Mouse (Mus musculus) Muller cell, postnatal 12 days (primary cell): ENCODE results near the gene Srrm1.
"Not testable (repeated sequence)": the region's sequence is repeated elsewhere in the genome, so short reads cannot be mapped to it uniquely, and the experiment has no call there.

ENCODE experiments used
- DNase-seq: peaks from one replicate; pipeline ENCODE4 v3.0.0-alpha.2; 2015; ENCODE audit errors: inconsistent ontology term

The Srrm1 gene

DNA sequence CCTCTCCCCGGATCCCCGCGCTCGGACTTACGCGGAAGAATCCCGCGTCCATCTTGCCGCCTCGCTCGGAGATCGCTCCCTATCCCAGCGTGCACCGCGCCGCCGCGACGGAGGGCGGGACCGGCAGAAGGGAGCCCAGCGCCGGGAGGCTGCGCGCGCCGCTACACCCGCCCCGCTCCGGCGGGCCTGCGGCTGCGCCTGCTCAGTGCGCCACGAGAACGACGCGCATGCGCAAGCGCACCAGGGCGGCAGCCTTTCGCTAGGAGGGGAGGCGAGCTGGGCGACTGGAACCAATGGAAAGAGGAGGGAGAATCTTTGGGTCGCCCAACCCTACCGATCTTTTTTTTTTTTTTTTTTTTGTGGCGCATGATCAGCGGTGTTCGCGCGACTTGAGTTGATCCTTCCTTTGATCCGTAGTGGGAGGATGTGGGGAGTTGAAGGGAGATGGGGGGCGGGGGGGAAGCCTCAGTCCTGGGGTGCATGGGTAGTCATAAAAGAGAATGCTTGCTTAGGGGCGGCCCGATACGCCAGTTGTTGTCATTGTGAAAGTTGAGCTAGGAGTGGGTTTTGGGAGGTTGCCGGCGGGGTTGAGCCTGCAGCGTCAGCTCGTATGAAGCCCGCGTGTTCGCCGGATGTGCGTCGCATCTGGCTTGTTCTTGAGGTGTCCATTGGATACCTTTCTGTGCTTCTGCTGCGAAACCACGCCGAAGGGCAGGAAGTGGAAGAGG lies at the start of gene Srrm1:
Gene Srrm1, minus strand, starts transcription at position 256 of the 728 bp plus-strand sequence.
- peak; percentile 99 for DNase-seq

- DNase-seq, result no peak
These were observed 48.8 kb upstream of the Srrm1 start for GRCm38 (mm10) chr4:135401881-135402280.

DNA sequence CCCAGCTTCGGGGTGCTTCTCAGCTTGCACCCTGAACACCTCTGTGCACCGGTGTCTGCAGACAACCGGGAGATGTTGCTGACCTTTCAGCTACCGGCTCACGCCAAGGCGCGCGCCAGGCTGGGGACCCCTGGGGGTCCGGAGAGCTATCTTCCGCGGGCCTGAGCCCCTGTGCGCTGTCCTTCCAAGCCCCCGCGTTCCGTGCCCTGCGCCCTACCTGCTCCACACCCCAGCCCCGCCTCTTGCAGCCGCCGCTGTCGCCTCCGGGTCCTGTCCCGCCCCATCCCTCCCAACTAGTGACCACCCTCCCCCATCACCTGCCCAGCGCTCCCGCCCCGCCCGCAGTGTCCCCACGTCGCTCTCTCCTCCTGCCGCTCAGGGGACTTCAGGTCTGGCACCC lies 44.9 kb upstream of the Srrm1 start, which contains the start of gene Ncmap:
Gene Ncmap, minus strand, starts transcription at position 237 of the 400 bp plus-strand sequence.
- DNase-seq, result no peak

- DNase-seq, result no peak
These were observed 44.4 kb upstream of the Srrm1 start for GRCm38 (mm10) chr4:135397551-135397950.

GRCm38 (mm10) chr4:135396303-135396702 lies 43.2 kb upstream of the Srrm1 start:
- no peak for DNase-seq

GRCm38 (mm10) chr4:135395375-135395774 lies 42.3 kb upstream of the Srrm1 start:
- no peak for DNase-seq

- no peak for DNase-seq
These were observed 41.5 kb upstream of the Srrm1 start for GRCm38 (mm10) chr4:135394666-135395065.

DNA sequence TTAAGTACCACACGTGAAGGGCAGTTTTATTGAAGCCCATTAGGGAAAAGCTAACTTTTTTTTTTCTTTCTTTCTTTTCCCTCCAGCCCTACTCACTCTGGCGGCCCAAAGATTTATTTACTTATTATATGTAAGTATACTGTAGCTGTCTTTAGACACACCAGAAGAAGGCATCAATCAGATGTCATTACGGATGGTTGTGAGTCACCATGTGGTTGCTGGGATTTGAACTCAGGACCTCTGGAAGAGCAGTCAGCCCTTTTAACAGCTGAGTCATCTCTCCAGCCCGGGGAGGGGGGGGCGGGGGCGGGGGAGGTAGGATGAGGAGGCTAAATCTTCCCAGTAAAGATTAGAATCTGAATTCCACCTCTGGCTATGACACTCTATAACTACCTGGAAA lies 40.3 kb upstream of the Srrm1 start:
- no peak for DNase-seq

DNA sequence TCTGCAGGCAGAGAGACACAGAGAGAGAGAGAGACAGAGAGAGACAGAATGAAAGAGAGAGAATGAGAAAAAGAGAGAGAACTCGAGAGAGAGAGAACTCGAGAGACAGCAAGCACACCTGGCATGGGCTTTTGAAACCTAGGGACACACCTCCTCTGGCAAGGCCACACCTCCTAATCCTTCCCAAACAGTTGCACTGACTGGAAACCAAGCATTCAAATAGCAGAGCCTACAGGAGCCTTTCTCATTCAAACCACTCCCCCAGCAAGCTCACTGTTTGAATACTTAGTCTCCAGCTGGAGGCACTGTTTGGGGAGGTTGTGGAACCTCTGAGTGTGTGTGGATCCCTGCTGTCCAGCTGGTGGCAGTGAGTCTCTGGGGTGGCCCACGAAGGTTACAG lies 39.7 kb upstream of the Srrm1 start:
- no peak for DNase-seq

DNA sequence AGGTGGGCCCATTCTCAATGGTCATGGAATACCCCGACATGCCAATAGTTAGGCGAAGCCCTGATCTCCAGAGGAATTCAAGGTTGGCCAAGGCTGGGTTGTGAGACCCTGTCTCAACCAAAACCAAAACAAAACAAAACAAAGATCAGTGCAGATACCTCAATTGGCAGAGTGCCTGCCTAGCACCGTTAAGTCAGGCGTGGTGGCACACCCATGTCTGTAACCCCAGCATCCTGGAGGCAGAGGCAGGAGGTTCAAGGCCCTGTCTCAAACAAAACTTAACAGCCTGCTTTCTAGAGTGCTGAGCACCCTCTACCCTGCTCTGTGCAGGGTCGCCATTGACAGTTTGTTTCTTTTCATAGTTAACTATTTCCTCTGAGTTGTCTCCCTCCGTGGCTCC lies 37.9 kb upstream of the Srrm1 start:
- no peak for DNase-seq

DNA sequence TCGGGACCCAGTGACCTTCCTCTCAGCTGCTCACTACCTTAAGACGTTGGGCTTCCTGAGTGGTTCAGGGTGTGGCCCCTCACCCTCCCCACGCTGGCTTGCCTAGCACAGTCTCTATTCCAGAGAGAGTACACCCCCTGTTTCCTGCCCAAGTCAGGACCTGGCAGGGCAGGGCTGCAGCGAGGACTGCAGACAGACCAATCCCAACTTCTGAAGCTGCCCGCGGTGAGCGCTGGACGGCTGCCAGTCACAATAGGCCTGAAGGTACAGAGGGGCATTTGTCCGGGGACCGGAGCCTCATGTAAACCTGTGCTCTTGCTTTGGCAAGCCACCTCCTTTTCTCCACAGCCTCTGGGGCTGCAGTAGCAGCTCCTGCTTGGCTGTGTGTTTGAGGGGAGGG lies 32.5 kb upstream of the Srrm1 start:
- no peak for DNase-seq

- DNase-seq, result peak; percentile 60
These were observed 29.2 kb upstream of the Srrm1 start for GRCm38 (mm10) chr4:135382316-135382715.

DNA sequence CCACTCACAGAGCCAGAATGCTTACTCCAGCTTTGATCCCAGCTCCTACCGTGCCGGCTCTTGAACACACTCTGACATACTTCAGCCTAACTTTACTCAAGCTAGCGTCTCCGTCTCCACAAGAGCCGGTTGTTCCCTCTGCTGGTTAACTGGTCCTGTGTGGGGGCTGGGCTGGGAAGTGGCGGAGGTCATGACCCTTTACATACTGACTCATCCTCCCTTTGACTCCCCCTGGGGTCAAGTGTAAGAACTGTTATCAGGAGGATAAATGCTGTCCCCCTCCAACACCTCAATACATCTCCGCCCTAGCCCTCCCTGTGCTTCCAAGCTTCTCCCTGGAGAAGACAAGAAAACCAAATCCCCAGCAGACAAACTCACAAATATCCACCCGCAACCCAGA lies 28.2 kb upstream of the Srrm1 start:
- no peak for DNase-seq

GRCm38 (mm10) chr4:135377241-135377640 lies 24.1 kb upstream of the Srrm1 start:
- DNase-seq, result no peak

DNA sequence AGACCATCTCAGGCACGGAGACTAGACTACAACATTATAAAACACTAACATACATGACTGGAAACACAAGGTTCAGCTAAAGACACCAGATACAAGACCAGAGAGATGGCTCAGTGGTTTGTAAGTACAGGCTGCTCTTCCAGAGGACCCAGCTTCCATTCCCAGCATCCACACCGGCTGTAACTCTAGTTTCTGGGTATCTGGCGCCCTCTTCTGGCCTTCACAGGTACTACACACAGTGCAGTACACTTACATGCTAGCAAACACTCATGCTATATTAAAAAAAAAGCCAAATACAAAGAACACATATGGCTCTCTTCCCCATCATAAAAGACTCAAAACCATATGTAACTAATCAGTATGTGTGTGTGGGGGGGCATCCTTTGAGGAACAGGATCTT lies 22.3 kb upstream of the Srrm1 start:
- no peak for DNase-seq

DNA sequence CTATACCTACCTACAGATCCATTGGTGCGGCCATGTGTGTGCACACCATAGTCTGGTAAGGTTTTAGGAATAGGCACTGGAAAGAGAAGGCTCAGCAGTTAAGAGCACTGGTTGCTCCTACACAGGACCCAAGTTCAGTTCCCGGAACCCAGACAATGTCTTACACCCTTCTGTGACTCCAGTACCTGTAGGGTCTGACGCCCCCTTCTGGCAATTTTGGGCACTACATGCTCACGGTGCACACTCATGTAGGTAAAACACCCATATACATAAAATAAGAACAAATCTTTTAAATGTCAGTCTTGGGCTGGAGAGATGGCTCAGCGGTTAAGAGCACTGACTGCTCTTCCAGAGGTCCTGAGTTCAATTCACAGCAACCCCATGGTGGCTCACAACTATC lies 20.2 kb upstream of the Srrm1 start:
- no peak for DNase-seq

GRCm38 (mm10) chr4:135370372-135370771 lies 17.3 kb upstream of the Srrm1 start:
- DNase-seq, result no peak

- DNase-seq, result peak; percentile 20
These were observed 9.7 kb upstream of the Srrm1 start for GRCm38 (mm10) chr4:135362828-135363227.

DNA sequence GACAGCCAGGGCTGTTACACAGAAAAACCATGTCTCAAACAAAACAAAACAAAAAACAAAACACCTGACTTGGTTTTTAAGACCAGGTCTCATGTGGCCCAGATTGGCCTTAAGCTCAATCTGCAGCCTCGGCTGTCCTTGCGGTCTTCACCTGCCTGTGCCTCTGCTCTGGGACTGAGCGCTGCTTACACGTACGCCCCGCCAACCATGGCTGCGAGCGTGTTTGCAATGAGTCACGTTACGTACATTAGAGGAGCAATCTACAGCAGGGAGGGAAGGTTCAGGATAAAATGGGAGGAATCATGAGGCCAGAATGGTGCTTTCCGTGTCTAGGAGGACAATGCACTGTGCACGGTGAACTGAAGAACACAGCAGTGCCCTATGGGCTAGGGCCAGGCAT lies 8.6 kb upstream of the Srrm1 start:
- DNase-seq, result no peak

- DNase-seq, result peak; percentile 52
These were observed 5.6 kb upstream of the Srrm1 start for GRCm38 (mm10) chr4:135358736-135359135.

- no peak for DNase-seq
These were observed 4.2 kb upstream of the Srrm1 start for GRCm38 (mm10) chr4:135357221-135357920.

GRCm38 (mm10) chr4:135355886-135356550 lies 2.9 kb upstream of the Srrm1 start:
- no peak for DNase-seq

- DNase-seq, result not testable (repeated sequence)
These were observed 1.6 kb upstream of the Srrm1 start for GRCm38 (mm10) chr4:135354751-135355150.
